1 mouse cellular context compared by ENCODE assay signal in genomic region chr9:123188271-123188670, GRCm38 (mm10).
TF ChIP-seq lines count a peak whose summit lies in the region.

No protein-coding gene starts in this region.

TF ChIP-seq in myocyte, 11 proteins besides CTCF, POLR2A, EP300 and RAD21 (continued from another document):
- TF ChIP-seq TCF3 (IDR thresholded peaks at IDR 0.05; ENCODE audit: insufficient read length, low read depth), result no peak
